Mouse (Mus musculus) liver, embryonic 15.5 days (tissue): ENCODE measurements around the gene Sh3pxd2a. TPM values are rescaled to one million over a fixed set of nuclear protein-coding genes. Genes with fewer than 3 reads are reported as not detected.

Experiments used
- ATAC-seq: fragments of 200-750 bp; cut with Nextera tagmentation; 2 replicates; pipeline ENCODE4 v1.8.0; 2017; ENCODE audit warnings: moderate number of reproducible peaks, mild to moderate bottlenecking, moderate library complexity; ENCODE audit not compliant: insufficient read depth
- H3K27ac ChIP-seq: fragments of 300-500 bp; sonication (generic); replicated peaks from 2 replicates; pipeline ENCODE4 v1.5.1; 2015; ENCODE audit warnings: mild to moderate bottlenecking, inconsistent platforms
- H3K27me3 ChIP-seq: fragments of 300-500 bp; sonication (generic); 2 replicates; pipeline ENCODE4 v1.6.1; 2015; ENCODE audit warnings: mild to moderate bottlenecking, inconsistent platforms
- H3K36me3 ChIP-seq: fragments of 300-500 bp; sonication (generic); replicated peaks from 2 replicates; pipeline ENCODE4 v1.6.1; 2015; ENCODE audit warnings: moderate library complexity, mild to moderate bottlenecking, inconsistent platforms
- H3K4me1 ChIP-seq: fragments of 300-500 bp; sonication (generic); replicated peaks from 2 replicates; pipeline ENCODE4 v1.6.1; 2015; ENCODE audit warnings: inconsistent platforms
- H3K4me2 ChIP-seq: fragments of 300-500 bp; sonication (generic); 2 replicates; pipeline ENCODE4 v1.6.1; 2015; ENCODE audit warnings: moderate library complexity, mild to moderate bottlenecking, inconsistent platforms
- H3K4me3 ChIP-seq: fragments of 300-500 bp; sonication (generic); replicated peaks from 2 replicates; pipeline ENCODE4 v1.5.1; 2015; ENCODE audit warnings: mild to moderate bottlenecking, inconsistent platforms
- H3K9ac ChIP-seq: fragments of 300-500 bp; sonication (generic); 2 replicates; pipeline ENCODE4 v1.6.1; 2015; ENCODE audit warnings: moderate library complexity, mild to moderate bottlenecking, inconsistent platforms
- H3K9me3 ChIP-seq: fragments of 300-500 bp; sonication (generic); replicated peaks from 2 replicates; pipeline ENCODE4 v1.6.1; 2016; ENCODE audit warnings: inconsistent platforms
- WGBS: fragments of 180-500 bp; shearing (Covaris S2); methylation state at CpG from one replicate; pipeline ENCODE4 v1.1.7; 2015; ENCODE audit warnings: mixed read lengths; ENCODE audit not compliant: insufficient replicate concordance; 5-methylcytosine and 5-hydroxymethylcytosine counted together
- polyA plus RNA-seq: library from polyadenylated mRNA; unstranded; fragments of >200 nt; fragmentation: Nextera tagmentation; extraction: Ambion mirVana; gene quantifications from 2 replicates; pipeline ENCODE4 v1.2.1, GENCODE M21; 2015

The Sh3pxd2a gene
- polyA plus RNA-seq, 1 experiment from 2014 or later, result 0.63 TPM

DNA sequence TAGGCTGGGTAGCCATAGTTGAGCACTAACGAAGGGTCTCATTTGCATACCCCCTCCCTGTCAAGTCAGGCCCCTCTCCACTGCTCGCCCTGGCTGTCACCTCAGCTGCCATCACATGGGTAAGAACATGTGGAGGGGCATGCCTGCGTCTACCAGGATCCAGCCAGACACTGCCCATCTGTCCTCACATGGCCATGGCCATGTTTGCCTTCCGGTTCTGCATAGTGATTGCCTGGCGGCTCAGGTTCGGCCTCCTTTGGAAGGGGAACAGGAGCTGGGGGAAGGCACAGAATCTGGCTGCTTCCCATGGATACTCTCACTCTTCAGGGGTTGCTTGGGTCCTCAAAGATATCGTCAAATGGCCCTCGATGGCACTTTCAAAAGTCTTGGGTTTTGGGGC is 233.5 kb downstream of the Sh3pxd2a start:
- H3K27me3 ChIP-seq, result no peaks in the 10 kb centered on the region
- no peaks in the 10 kb centered on the region for H3K36me3 ChIP-seq
- no peak overlapping the region for H3K9ac ChIP-seq
- 66% methylated on average over 8 of the region's 8 CpGs for WGBS
- ATAC-seq, result no peak
- H3K9me3 ChIP-seq, result no peaks in the 10 kb centered on the region
- H3K4me2 ChIP-seq, result no peak overlapping the region
- H3K27ac ChIP-seq, result no peak overlapping the region
- no peak overlapping the region for H3K4me3 ChIP-seq
- H3K4me1 ChIP-seq, result no peaks in the 10 kb centered on the region

DNA sequence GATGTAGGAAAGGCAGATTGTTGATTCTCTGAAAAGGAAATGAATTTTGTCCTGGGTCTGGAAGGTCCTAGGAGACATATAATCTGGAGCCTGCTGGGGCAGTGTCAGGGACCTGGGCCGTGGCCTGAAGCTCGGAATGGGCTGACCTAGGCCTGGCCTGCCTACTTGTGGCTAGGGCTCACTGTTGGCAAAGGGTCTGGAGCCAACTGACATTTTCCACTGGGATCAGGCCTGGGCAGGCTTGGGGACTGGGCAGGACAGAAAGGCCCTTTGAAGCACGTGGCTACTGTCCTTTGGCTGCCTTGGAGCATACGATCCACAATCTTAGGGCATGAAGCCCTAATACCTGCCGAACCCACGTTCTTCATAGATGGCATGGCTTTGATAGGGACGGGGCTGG is 234.1 kb downstream of the Sh3pxd2a start:
- H3K4me1 ChIP-seq, result no peaks in the 10 kb centered on the region
- no peak overlapping the region for H3K9ac ChIP-seq
- no peak overlapping the region for H3K4me3 ChIP-seq
- no peaks in the 10 kb centered on the region for H3K27me3 ChIP-seq
- WGBS, result 63% methylated on average over 7 of the region's 7 CpGs
- H3K4me2 ChIP-seq, result no peak overlapping the region
- H3K36me3 ChIP-seq, result no peaks in the 10 kb centered on the region
- no peak overlapping the region for H3K27ac ChIP-seq
- no peak for ATAC-seq
- H3K9me3 ChIP-seq, result no peaks in the 10 kb centered on the region

DNA sequence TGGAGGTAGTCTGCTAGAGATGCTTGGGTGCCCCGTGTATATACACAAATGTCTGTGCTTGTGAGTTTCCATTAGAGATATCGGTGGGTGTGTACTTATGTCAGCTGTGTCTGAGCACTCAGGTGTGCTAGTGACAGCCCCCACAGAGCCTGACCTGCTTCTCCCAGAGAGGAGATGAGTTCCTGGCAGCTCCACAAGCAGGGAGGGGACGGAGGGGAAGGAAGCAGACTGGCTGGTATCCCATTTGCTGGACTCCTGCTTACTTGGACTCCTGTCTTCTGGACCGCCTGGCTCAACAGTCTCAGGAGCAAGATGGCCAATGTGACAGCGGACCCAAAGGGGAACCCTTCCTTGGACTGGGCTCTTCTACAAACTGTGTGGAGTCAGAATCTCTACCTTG is 234.7 kb downstream of the Sh3pxd2a start:
- Histone ChIP-seq H3K9me3 (no peaks in the 10 kb centered on the region), H3K4me3 (no peak overlapping the region), H3K4me1 (no peaks in the 10 kb centered on the region), H3K27ac (no peak overlapping the region), H3K4me2 (no peak overlapping the region), H3K36me3 (no peaks in the 10 kb centered on the region), H3K9ac (no peak overlapping the region), H3K27me3 (no peaks in the 10 kb centered on the region)
- 50% methylated on average over 5 of the region's 5 CpGs for WGBS
- ATAC-seq, result no peak

DNA sequence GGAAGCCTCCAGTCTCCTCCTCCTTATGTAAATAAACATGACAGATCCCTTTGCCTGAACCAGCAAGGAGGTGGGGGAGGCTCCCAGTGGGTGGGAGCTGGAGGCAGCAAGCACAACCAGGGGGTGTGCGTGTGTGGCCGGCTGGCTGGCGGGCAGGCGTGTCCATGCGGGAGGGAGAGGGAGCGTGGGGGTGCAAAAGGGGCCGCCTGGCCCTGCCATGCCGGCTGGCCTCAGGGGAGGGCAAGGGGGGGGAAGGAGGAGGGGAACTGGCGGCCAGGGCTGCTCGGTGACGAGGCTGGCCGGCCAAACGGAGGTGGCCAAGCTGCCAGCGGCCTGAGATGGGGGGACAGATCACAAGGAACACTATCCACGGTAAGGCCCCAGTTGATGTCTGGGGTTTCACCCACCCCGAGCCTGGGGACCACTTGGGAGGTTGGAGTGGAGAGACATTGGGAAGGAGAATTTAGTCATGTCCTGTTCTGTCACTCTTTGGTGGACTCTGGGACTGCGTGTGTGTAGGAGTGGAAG is 235.4 kb downstream of the Sh3pxd2a start:
- WGBS, result 11% methylated on average over 17 of the region's 17 CpGs
- Histone ChIP-seq H3K27me3 (no peaks in the 10 kb centered on the region), H3K36me3 (no peaks in the 10 kb centered on the region), H3K27ac (no peak overlapping the region), H3K4me3 (peak overlapping the region; percentile 8; the same call in 1 of the 2 replicates), H3K9ac (no peak overlapping the region), H3K4me1 (no peaks in the 10 kb centered on the region), H3K9me3 (no peaks in the 10 kb centered on the region), H3K4me2 (peak overlapping the region; percentile 46)
- ATAC-seq, result peak; percentile 38; the same call in 1 of the 2 replicates

DNA sequence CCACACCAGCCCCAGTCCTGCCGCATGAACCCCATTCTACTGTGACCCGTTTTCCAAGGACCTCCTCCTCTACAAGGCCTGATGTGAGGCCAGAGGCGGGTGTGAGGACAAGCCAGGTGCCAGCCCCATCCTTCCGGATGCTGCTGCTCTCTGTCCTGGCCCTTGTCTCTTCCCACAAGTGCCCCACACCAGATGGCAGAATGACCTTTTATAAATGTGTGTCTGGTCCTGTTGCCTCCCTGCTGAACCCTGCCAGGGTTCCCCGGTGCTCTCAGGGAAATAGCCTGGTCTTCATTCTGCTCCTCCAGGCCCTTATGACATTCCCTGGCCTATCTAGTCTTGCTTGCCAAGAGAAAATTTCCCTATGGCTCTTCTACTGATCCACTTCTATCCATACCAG is 238.4 kb downstream of the Sh3pxd2a start:
- H3K36me3 ChIP-seq, result no peaks in the 10 kb centered on the region
- 65% methylated on average over 5 of the region's 5 CpGs for WGBS
- H3K4me3 ChIP-seq, result no peak overlapping the region
- no peak overlapping the region for H3K4me2 ChIP-seq
- no peaks in the 10 kb centered on the region for H3K9me3 ChIP-seq
- no peaks in the 10 kb centered on the region for H3K27me3 ChIP-seq
- no peaks in the 10 kb centered on the region for H3K4me1 ChIP-seq
- no peak for ATAC-seq
- no peak overlapping the region for H3K9ac ChIP-seq
- no peak overlapping the region for H3K27ac ChIP-seq

DNA sequence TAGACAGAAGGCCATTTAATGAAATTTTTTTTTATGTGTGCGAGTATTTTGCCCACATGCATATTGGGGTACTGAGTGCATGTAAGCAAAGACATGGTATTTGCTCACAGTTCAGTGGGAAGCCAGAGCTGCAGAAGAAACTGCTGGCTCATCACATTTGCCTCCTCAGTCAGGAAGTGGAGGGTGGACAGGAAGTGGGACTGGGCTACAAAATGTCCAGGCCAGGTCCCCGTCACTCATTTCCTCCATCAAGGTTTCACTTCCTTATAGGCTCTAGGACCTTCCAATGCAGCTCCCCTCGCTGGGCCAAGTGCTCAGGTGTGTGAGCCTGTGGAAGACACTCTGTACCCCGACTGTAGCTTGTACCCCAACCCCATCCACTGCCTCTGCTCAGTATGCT is 239.5 kb downstream of the Sh3pxd2a start:
- Histone ChIP-seq H3K36me3 (no peaks in the 10 kb centered on the region), H3K4me1 (0 out of 2 replicates have a peak, but pooled peaks cover 5% of the 10 kb centered on the region), H3K9me3 (no peaks in the 10 kb centered on the region), H3K4me3 (no peak overlapping the region), H3K27ac (no peak overlapping the region), H3K9ac (no peak overlapping the region), H3K27me3 (no peaks in the 10 kb centered on the region), H3K4me2 (no peak overlapping the region)
- 27% methylated on average over 4 of the region's 4 CpGs for WGBS
- no peak for ATAC-seq

DNA sequence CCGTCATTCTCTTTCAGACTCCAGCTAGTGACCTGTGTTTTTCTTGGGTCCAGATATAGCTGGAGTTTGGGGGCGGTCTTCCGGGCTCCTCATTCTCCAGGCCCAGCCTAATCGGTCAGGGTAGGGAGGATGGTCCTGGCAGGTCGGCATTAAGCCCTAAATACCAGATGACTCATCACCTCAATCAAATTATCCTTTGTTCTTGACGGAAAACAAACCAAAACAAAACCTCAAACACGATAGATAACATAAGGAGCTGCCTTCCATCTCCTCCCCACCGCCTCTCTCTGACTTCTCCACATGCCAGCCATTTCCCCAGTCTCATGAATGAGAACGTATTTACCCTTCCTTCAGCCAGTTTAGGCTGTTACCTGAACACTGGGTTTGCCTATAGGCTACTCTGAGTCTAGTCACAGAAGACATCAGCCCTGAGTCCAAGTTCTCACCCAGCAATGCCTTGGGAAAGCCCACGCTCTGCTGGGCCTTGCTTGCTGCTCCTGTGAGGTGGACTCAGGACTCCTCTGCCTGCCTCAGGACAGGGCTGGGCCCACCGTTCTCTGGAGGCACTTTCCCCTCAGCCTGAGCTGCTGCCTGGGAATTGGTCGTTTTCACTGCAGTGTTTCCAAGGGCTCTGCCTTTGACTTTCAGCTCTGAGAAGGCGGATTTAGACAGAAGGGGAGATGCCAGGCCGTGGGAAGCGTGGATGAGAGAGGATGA is 241.2 kb downstream of the Sh3pxd2a start:
- 50% methylated on average over 15 of the region's 15 CpGs for WGBS
- 0 out of 2 replicates have a peak, but pooled peaks cover 8% of the 10 kb centered on the region for H3K4me1 ChIP-seq
- no peaks in the 10 kb centered on the region for H3K9me3 ChIP-seq
- H3K4me3 ChIP-seq, result no peak overlapping the region
- H3K9ac ChIP-seq, result no peak overlapping the region
- H3K27ac ChIP-seq, result no peak overlapping the region
- no peak overlapping the region for H3K4me2 ChIP-seq
- H3K27me3 ChIP-seq, result no peaks in the 10 kb centered on the region
- H3K36me3 ChIP-seq, result no peaks in the 10 kb centered on the region
- ATAC-seq, result no peak

DNA sequence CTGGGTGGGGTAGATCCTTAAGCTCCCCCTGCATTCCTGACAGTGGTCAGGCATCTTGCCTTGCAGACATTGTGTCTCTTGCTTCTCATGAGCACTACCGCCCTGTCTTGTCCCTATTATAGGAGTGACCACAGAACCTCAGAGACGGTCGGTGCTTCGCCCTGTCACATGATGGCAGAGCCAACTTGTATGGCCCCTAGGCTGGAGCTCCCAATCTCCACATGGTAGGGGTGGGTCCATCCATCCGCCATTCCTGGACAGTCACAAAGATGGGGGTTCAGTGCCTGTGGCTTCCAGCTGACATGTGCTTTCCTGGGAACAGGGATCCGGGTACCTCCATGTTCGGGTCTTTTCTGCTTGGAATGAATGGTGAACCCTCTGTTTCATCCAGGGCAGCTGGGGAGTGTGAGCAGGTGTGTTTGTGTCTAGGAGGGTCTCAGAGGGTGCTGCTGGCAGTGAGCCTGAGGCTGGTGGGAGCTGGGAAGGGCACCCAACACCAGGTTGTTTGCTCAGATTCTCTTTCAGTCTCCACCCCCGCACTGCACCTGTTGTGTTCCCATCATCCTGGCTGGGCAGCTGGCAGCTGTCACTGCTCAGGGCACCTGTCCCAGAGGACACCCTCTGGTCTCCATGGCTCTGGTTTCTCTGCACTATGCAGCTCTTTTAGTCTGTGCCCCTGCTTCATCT is 241.9 kb downstream of the Sh3pxd2a start:
- no peak overlapping the region for H3K27ac ChIP-seq
- no peaks in the 10 kb centered on the region for H3K9me3 ChIP-seq
- H3K9ac ChIP-seq, result no peak overlapping the region
- WGBS, result 67% methylated on average over 8 of the region's 8 CpGs
- H3K4me1 ChIP-seq, result 0 out of 2 replicates have a peak, but pooled peaks cover 8% of the 10 kb centered on the region
- no peaks in the 10 kb centered on the region for H3K36me3 ChIP-seq
- no peak overlapping the region for H3K4me3 ChIP-seq
- H3K4me2 ChIP-seq, result no peak overlapping the region
- H3K27me3 ChIP-seq, result no peaks in the 10 kb centered on the region
- ATAC-seq, result no peak

DNA sequence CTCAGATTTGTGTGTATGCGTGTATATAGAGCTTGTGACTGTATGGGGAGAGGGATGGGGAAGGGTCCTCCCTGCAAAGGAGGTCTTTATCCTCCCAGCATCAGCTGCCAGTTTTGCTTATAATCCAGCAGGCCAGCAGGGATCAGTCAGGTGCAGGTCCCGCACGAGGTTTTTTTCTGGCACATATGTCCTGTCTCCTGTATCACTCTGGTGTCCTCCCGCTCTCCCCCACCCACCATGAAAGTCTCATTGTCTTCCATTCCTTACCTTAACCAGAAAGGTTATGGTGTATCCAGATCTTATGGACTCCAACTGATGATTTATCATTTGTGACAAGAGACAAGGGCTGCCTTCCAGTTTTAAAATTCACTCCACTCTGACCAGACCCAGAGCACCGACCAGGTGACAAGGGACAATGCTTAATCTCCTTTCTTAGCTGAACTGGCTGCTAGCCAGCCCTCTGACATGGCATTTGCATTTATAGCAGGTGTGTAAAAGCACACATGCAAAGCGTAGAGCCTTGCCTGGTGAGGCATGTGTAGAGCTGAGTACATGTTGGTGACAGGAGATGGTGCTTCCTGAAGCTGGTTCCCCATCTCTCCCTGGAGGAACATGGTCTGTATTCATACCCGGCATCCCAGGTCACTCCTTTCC is 242.6 kb downstream of the Sh3pxd2a start:
- Histone ChIP-seq H3K36me3 (no peaks in the 10 kb centered on the region), H3K4me2 (no peak overlapping the region), H3K27me3 (no peaks in the 10 kb centered on the region), H3K9me3 (no peaks in the 10 kb centered on the region), H3K9ac (no peak overlapping the region), H3K4me1 (0 out of 2 replicates have a peak, but pooled peaks cover 8% of the 10 kb centered on the region), H3K27ac (no peak overlapping the region), H3K4me3 (no peak overlapping the region)
- 69% methylated on average over 7 of the region's 7 CpGs for WGBS
- no peak for ATAC-seq

DNA sequence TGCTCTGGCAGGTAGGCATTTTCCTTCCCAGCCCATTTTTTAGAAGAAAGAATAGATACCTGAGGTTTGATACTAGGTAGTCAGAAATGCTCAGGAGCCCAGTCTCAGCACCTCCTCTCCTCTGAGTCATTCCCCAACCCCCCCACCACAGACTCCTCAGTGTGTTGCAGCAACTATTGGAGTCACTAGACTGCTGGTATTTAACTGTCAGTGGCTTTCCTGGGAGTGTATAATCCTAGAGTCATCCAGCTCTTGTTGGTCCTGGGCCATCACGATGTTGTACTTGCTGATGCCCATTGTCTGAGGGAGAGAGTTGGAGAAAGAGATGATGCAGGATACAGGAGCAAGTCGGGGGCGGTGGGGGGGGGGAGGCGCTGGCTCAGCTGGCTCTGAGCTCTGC is 243.2 kb downstream of the Sh3pxd2a start:
- Histone ChIP-seq H3K9me3 (no peaks in the 10 kb centered on the region), H3K9ac (no peak overlapping the region), H3K4me1 (0 out of 2 replicates have a peak, but pooled peaks cover 8% of the 10 kb centered on the region), H3K4me3 (no peak overlapping the region), H3K4me2 (no peak overlapping the region), H3K27me3 (no peaks in the 10 kb centered on the region), H3K27ac (no peak overlapping the region), H3K36me3 (no peaks in the 10 kb centered on the region)
- no peak for ATAC-seq
- 68% methylated on average over 4 of the region's 4 CpGs for WGBS

DNA sequence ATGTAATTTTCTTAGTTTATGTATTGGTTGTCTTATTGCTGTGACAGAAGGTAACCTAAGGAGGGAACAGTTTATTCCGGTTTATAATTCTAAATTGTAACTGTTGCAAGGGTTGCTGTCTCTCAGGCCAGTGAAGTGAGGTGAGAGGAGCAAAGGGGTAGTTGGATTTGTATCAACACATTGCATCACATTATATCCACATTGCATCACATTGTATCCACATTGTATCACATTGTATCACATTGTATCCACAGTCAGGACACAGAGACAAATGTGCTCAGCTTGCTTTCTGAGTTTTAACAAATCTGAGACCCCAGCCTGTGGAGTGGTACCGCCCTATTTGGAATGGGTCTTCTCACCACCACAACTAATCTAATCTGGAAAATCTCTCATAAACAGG is 244.0 kb downstream of the Sh3pxd2a start:
- no peaks in the 10 kb centered on the region for H3K27me3 ChIP-seq
- no peak overlapping the region for H3K4me3 ChIP-seq
- no peak; the same call in 1 of the 2 replicates for ATAC-seq
- H3K9ac ChIP-seq, result no peak overlapping the region
- H3K36me3 ChIP-seq, result no peaks in the 10 kb centered on the region
- H3K9me3 ChIP-seq, result no peaks in the 10 kb centered on the region
- no peak overlapping the region for H3K4me2 ChIP-seq
- 0 out of 2 replicates have a peak, but pooled peaks cover 8% of the 10 kb centered on the region for H3K4me1 ChIP-seq
- no peak overlapping the region for H3K27ac ChIP-seq
- 58% methylated on average over 2 of the region's 2 CpGs for WGBS
